Mouse (Mus musculus): ENCODE measurements around the gene Slc2a3. TPM values are rescaled to one million over a fixed set of nuclear protein-coding genes. Genes with fewer than 3 reads are reported as not detected.
"Not testable (repeated sequence)": the region's sequence is repeated elsewhere in the genome, so short reads cannot be mapped to it uniquely, and the experiment has no call there.

Gene Slc2a3
- polyA plus RNA-seq, 1 experiment = 88.2 TPM

DNA sequence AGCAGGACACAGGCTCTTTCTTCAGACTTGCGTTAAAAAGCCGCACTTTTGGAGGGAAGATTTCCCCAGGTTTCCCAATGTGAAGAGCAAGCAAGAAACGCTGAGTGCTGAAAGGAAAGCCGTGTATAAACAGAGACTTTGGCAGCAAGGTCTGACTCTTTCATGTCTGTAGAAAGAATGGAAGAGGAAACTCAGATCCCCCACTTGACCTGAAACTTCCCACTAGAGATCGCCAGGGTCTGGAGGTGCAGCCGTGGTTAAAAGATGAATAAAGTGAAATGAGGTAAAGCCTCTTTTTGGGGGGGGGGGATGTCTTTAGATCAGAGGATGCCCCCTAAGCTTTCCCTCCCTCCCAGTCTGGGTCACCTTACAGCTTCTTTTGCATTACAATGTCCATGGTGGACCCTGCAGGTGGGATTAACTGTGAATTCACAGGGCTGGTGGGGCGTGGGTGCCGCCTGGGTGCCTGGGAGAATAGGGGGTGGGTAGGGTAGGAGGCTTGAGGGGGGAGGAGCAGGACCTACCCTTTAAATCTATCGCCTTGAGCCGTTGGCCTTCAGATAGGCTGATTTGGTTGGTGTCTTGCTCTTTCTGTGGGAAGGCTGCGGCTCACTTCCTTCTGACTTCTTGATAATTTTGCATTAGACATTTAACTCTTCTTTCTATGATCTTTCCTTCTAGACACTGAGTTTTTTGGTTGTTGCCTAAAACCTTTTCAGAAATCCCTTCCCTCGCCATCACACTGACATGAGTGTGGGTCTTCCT lies 94.2 kb downstream of the Slc2a3 start, which contains the start of gene Nanog:
Gene Nanog (plus strand): TSS at position 454 of the 765 bp plus-strand sequence.
- TF ChIP-seq POLR2A (IDR thresholded peaks at IDR 0.05; ENCODE audit: borderline replicate concordance, control insufficient read depth, low read depth, low read length) (no peak), CTCF (IDR thresholded peaks at IDR 0.05; ENCODE audit: control insufficient read depth, insufficient read depth, low read length) (no peak)
- Histone ChIP-seq H3K4me1 (ENCODE audit: control insufficient read depth, insufficient read depth, low read length) (no peaks in the 10 kb centered on the region), H3K4me3 (replicated peaks; ENCODE audit: control insufficient read depth, low read depth, low read length) (no peak within 1 kb of the TSS), H3K27ac (ENCODE audit: control insufficient read depth, insufficient read depth, low read depth, low read length, poor library complexity) (no peak within 1 kb of the TSS; the same call in 1 of the 2 replicates)
- WGBS = 41% methylated on average over 12 of the region's 12 CpGs

GRCm38 (mm10) chr6:122706337-122706840 lies 95.1 kb downstream of the Slc2a3 start:
- no peak for TF ChIP-seq CTCF (IDR thresholded peaks at IDR 0.05; ENCODE audit: control insufficient read depth, insufficient read depth, low read length)
- no peak for TF ChIP-seq POLR2A (IDR thresholded peaks at IDR 0.05; ENCODE audit: borderline replicate concordance, control insufficient read depth, low read depth, low read length)
- WGBS = 82% methylated on average over 12 of the region's 12 CpGs
- Histone ChIP-seq H3K4me1 (ENCODE audit: control insufficient read depth, insufficient read depth, low read length) (no peaks in the 10 kb centered on the region), H3K4me3 (replicated peaks; ENCODE audit: control insufficient read depth, low read depth, low read length) (no peak overlapping the region), H3K27ac (ENCODE audit: control insufficient read depth, insufficient read depth, low read depth, low read length, poor library complexity) (no peak overlapping the region)

- no peak overlapping the region for H3K27ac ChIP-seq (ENCODE audit: control insufficient read depth, insufficient read depth, low read depth, low read length, poor library complexity)
- TF ChIP-seq POLR2A (IDR thresholded peaks at IDR 0.05; ENCODE audit: borderline replicate concordance, control insufficient read depth, low read depth, low read length) (no peak), CTCF (IDR thresholded peaks at IDR 0.05; ENCODE audit: control insufficient read depth, insufficient read depth, low read length) (no peak)
- H3K4me1 ChIP-seq (ENCODE audit: control insufficient read depth, insufficient read depth, low read length) = no peaks in the 10 kb centered on the region
- no peak overlapping the region for H3K4me3 ChIP-seq (replicated peaks; ENCODE audit: control insufficient read depth, low read depth, low read length)
- WGBS = 50% methylated on average over 1 of the region's 1 CpGs
Measured at GRCm38 (mm10) chr6:122703706-122704105, 97.7 kb downstream of the Slc2a3 start.

DNA sequence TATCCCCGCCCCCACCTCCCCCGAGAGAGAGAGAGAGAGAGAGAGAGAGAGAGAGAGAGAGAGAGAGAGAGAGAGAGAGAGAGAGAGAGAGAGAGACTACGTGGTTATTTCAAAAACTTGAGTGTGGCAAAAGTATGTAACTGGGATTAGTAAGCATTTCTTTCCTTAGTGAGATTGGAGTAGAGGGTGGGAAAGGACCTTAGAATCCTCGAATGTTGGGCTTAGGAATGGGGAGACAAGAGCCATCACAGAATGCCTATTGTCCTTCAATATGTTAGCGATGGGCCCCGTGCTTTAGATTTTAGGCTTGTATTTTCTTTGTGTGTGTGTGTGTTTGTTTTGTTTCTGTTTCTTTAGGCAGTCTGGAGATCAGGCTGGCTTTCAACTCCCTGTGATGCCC lies 98.2 kb downstream of the Slc2a3 start:
- Histone ChIP-seq H3K4me3 (replicated peaks; ENCODE audit: control insufficient read depth, low read depth, low read length) (no peak overlapping the region), H3K27ac (ENCODE audit: control insufficient read depth, insufficient read depth, low read depth, low read length, poor library complexity) (no peak overlapping the region), H3K4me1 (ENCODE audit: control insufficient read depth, insufficient read depth, low read length) (no peaks in the 10 kb centered on the region)
- 51% methylated on average over 6 of the region's 6 CpGs for WGBS
- no peak for TF ChIP-seq POLR2A (IDR thresholded peaks at IDR 0.05; ENCODE audit: borderline replicate concordance, control insufficient read depth, low read depth, low read length)
- TF ChIP-seq CTCF (IDR thresholded peaks at IDR 0.05; ENCODE audit: control insufficient read depth, insufficient read depth, low read length) = no peak

- 33% methylated on average over 20 of the region's 20 CpGs for WGBS
- TF ChIP-seq POLR2A (IDR thresholded peaks at IDR 0.05; ENCODE audit: borderline replicate concordance, control insufficient read depth, low read depth, low read length) (no peak), CTCF (IDR thresholded peaks at IDR 0.05; ENCODE audit: control insufficient read depth, insufficient read depth, low read length) (no peak)
- H3K4me3 ChIP-seq (replicated peaks; ENCODE audit: control insufficient read depth, low read depth, low read length) = no peak overlapping the region
- H3K4me1 ChIP-seq (ENCODE audit: control insufficient read depth, insufficient read depth, low read length) = no peaks in the 10 kb centered on the region
- no peak overlapping the region for H3K27ac ChIP-seq (ENCODE audit: control insufficient read depth, insufficient read depth, low read depth, low read length, poor library complexity)
Measured at GRCm38 (mm10) chr6:122702480-122703124, 98.8 kb downstream of the Slc2a3 start.

GRCm38 (mm10) chr6:122701816-122702215 lies 99.6 kb downstream of the Slc2a3 start:
- Histone ChIP-seq H3K4me3 (replicated peaks; ENCODE audit: control insufficient read depth, low read depth, low read length) (no peak overlapping the region), H3K4me1 (ENCODE audit: control insufficient read depth, insufficient read depth, low read length) (no peaks in the 10 kb centered on the region)
- WGBS = 87% methylated on average over 5 of the region's 5 CpGs

DNA sequence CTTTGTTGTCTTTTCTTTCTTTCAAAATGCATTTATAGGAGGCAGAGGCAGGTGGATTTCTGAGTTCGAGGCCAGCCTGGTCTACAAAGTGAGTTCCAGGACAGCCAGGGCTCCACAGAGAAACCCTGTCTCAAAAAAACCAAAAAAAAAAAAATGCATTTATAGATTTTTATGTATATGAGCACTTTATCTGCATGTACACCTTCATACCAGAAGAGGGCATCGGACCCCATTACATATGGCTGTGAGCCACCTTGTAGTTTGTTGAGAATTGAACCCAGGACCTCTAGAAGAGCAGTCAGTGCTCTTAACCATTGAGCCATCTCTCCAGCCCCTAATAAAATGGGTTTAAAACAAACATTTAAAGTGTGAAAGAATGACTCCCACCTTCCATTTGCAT lies 101.8 kb downstream of the Slc2a3 start:
- WGBS = 72% methylated on average over 2 of the region's 2 CpGs
- H3K27ac ChIP-seq (ENCODE audit: control insufficient read depth, insufficient read depth, low read depth, low read length, poor library complexity); H3K4me1 ChIP-seq (ENCODE audit: control insufficient read depth, insufficient read depth, low read length); H3K4me3 ChIP-seq (replicated peaks; ENCODE audit: control insufficient read depth, low read depth, low read length): not testable (repeated sequence)

More at GRCm38 (mm10) chr6:122701816-122702215, 99.6 kb downstream of the Slc2a3 start:
- no peak overlapping the region for H3K27ac ChIP-seq (ENCODE audit: control insufficient read depth, insufficient read depth, low read depth, low read length, poor library complexity)
- TF ChIP-seq CTCF (IDR thresholded peaks at IDR 0.05; ENCODE audit: control insufficient read depth, insufficient read depth, low read length) (no peak), POLR2A (IDR thresholded peaks at IDR 0.05; ENCODE audit: borderline replicate concordance, control insufficient read depth, low read depth, low read length) (no peak)

DNA sequence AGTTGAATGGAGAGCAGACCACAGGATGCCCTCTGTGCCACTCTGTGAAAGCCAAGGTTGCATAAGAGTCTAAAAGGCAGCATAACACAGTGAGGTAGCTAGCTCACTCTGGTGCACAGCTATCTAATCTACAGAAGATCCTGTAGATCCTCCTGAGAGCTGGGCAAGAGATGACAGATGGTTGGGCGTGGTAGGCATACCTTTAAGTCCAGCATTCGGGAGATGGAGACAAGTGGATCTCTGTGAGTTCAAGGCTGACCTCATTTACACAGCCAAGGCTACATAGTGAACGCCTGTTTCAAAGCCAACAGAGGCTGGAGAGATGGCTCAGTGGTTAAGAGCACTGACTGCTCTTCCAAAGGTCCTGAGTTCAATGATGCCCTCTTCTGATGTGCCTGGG lies 106.0 kb downstream of the Slc2a3 start:
- no peak overlapping the region for H3K27ac ChIP-seq (ENCODE audit: control insufficient read depth, insufficient read depth, low read depth, low read length, poor library complexity)
- TF ChIP-seq POLR2A (IDR thresholded peaks at IDR 0.05; ENCODE audit: borderline replicate concordance, control insufficient read depth, low read depth, low read length) (no peak), CTCF (IDR thresholded peaks at IDR 0.05; ENCODE audit: control insufficient read depth, insufficient read depth, low read length) (no peak)
- H3K4me1 ChIP-seq (ENCODE audit: control insufficient read depth, insufficient read depth, low read length) = no peaks in the 10 kb centered on the region
- H3K4me3 ChIP-seq (replicated peaks; ENCODE audit: control insufficient read depth, low read depth, low read length) = no peak overlapping the region
- 78% methylated on average over 3 of the region's 3 CpGs for WGBS
